Mouse (Mus musculus) liver, embryonic 14.5 days (tissue): Measurements from ENCODE around the gene Olfr522. TPM values are rescaled to one million over a fixed set of nuclear protein-coding genes. Genes with fewer than 3 reads are reported as not detected.

ENCODE experiments used
- ATAC-seq: fragments of 200-750 bp; cut with Nextera tagmentation; 2 replicates; pipeline ENCODE4 v1.8.0; 2017; ENCODE audit warnings: moderate number of reproducible peaks, mild to moderate bottlenecking, moderate library complexity; ENCODE audit not compliant: insufficient read depth
- DNase-seq, 3 experiments: peaks; one replicate each; pipeline ENCODE4 v3.0.0-alpha.2; 2012 to 2013; ENCODE audit warnings: low read depth in 3 of 3, low spot score in 3 of 3
- H3K27ac ChIP-seq: fragments of 300-500 bp; sonication (generic); 2 replicates; pipeline ENCODE4 v1.5.1; 2014; ENCODE audit warnings: moderate library complexity, mild to moderate bottlenecking, control low read depth, inconsistent platforms
- H3K27me3 ChIP-seq: fragments of 300-500 bp; sonication (generic); 2 replicates; pipeline ENCODE4 v1.6.1; 2014; ENCODE audit warnings: mild to moderate bottlenecking, low read length, moderate library complexity; ENCODE audit not compliant: control insufficient read depth, insufficient read depth
- H3K36me3 ChIP-seq: fragments of 300-500 bp; sonication (generic); replicated peaks from 2 replicates; pipeline ENCODE4 v1.6.1; 2014; ENCODE audit warnings: low read depth; ENCODE audit not compliant: control insufficient read depth, insufficient read depth
- H3K4me1 ChIP-seq, 2 experiments: fragments of 200-500 bp in 1 of 2; fragments of 300-500 bp in 1 of 2; sonication (generic) in 1 of 2; replicated peaks; 2 replicates each; pipeline ENCODE4 v1.6.1; 2012 to 2014; ENCODE audit warnings: antibody characterized with exemption in 1 of 2, inconsistent platforms in 1 of 2, low read length in 1 of 2; ENCODE audit not compliant: control insufficient read depth in 2 of 2, insufficient read depth in 2 of 2
- H3K4me2 ChIP-seq: fragments of 300-500 bp; sonication (generic); 2 replicates; pipeline ENCODE4 v1.6.1; 2014; ENCODE audit warnings: low read depth, mild to moderate bottlenecking, control low read depth, moderate library complexity
- H3K4me3 ChIP-seq, 2 experiments: fragments of 200-500 bp in 1 of 2; fragments of 300-500 bp in 1 of 2; sonication (generic) in 1 of 2; 2 replicates each; pipeline ENCODE4 v1.5.1; 2012 to 2014; ENCODE audit warnings: low read depth in 2 of 2, low read length in 2 of 2, mild to moderate bottlenecking in 2 of 2, control low read depth in 1 of 2, inconsistent platforms in 1 of 2, moderate library complexity in 1 of 2; ENCODE audit not compliant: insufficient read depth in 1 of 2
- H3K9ac ChIP-seq: fragments of 300-500 bp; sonication (generic); replicated peaks from 2 replicates; pipeline ENCODE4 v1.6.1; 2014; ENCODE audit warnings: mild to moderate bottlenecking, control low read depth, moderate library complexity
- H3K9me3 ChIP-seq: fragments of 300-500 bp; sonication (generic); 2 replicates; pipeline ENCODE4 v1.6.1; 2016; ENCODE audit warnings: low read length, mixed read lengths; ENCODE audit not compliant: control insufficient read depth
- CTCF ChIP-seq: IDR thresholded peaks from 2 replicates; pipeline ENCODE4 v1.5.1; 2016; ENCODE audit warnings: antibody characterized with exemption, low read depth, control low read depth
- EP300 ChIP-seq: IDR thresholded peaks from 2 replicates; pipeline ENCODE4 v1.6.1; 2016; ENCODE audit warnings: antibody characterized with exemption, low read depth
- WGBS: fragments of 180-500 bp; shearing (Covaris S2); extraction: QIAGEN DNeasy Blood & Tissue Kit; methylation state at CpG from one replicate; pipeline ENCODE4 v1.1.7; 2014; ENCODE audit not compliant: insufficient replicate concordance; 5-methylcytosine and 5-hydroxymethylcytosine counted together
- polyA plus RNA-seq, 2 experiments: library from polyadenylated mRNA; depleted of rRNA in 1 of 2; stranded (reverse) in 1 of 2; unstranded in 1 of 2; fragments of >200 nt; fragmentation: Nextera tagmentation in 1 of 2; extraction: Ambion mirVana in 1 of 2; gene quantifications; 2 replicates each; pipeline versions ENCODE4 v1.2.1 to v1.2.3; 2012 to 2014

Gene Olfr522
- polyA plus RNA-seq, 2 experiments = not detected

DNA sequence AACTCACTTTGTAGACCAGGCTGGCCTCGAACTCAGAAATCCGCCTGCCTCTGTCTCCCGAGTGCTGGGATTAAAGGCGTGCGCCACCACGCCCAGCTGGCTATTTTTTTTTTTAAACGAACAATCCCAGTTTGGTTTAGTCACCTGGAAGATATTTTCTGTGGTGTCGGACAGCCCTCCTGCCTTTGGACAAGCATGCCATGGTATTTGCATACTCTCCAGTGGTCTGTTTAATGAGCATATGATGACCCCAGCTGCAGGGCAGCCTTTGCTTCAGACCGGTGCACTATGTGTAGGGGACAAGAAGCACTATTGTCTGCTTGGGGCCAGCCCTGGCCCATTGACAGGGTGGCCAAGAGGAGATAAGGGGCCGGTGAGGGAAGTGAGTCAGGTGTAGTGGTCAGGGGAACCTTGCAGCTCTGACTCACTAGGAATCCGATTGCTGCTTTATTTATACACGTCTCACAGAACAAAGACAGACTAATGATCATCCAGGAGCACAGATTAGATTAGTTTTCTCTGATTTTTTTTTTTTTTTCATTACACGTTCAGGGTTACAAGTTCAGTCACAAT lies 43.1 kb downstream of the Olfr522 start:
- Histone ChIP-seq H3K27me3 (no peaks in the 10 kb centered on the region), H3K36me3 (no peaks in the 10 kb centered on the region), H3K4me2 (no peak overlapping the region), H3K4me1 (peaks cover 12 to 25% of the 10 kb centered on the region in 2 experiments), H3K9ac (no peak overlapping the region), H3K27ac (no peak overlapping the region), H3K9me3 (no peaks in the 10 kb centered on the region), H3K4me3 (no peak overlapping the region)
- 50% methylated on average over 13 of the region's 13 CpGs for WGBS
- ATAC-seq = no peak
- no peak for DNase-seq
- TF ChIP-seq CTCF (no peak), EP300 (no peak)

DNA sequence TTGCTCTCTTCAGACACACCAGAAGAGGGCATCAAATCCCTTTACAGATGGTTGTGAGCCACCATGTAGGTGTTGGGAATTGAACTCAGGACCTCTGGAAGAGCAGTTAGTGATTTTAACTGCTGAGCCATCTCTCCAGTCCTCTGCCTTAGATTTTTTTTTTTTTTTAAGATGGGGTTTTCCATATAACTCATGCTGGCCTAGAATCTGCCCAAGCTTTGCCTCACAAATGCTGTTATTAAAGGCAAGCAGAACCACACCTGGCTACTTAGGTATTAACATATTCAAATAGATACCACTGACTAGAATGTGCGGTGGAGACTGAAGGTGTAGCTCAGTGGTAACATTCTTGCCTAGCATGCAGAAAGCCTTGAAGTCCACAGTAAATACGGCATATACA lies 44.1 kb downstream of the Olfr522 start:
- 78% methylated on average over 2 of the region's 2 CpGs for WGBS
- ATAC-seq (no peak), DNase-seq (no peak)
- Histone ChIP-seq H3K27me3 (no peaks in the 10 kb centered on the region), H3K9me3 (no peaks in the 10 kb centered on the region), H3K4me2 (no peak overlapping the region), H3K27ac (no peak overlapping the region), H3K4me1 (peaks cover 12 to 27% of the 10 kb centered on the region in 2 experiments), H3K4me3 (no peak overlapping the region), H3K9ac (no peak overlapping the region), H3K36me3 (no peaks in the 10 kb centered on the region)
- no peak for TF ChIP-seq EP300
- no peak for TF ChIP-seq CTCF

DNA sequence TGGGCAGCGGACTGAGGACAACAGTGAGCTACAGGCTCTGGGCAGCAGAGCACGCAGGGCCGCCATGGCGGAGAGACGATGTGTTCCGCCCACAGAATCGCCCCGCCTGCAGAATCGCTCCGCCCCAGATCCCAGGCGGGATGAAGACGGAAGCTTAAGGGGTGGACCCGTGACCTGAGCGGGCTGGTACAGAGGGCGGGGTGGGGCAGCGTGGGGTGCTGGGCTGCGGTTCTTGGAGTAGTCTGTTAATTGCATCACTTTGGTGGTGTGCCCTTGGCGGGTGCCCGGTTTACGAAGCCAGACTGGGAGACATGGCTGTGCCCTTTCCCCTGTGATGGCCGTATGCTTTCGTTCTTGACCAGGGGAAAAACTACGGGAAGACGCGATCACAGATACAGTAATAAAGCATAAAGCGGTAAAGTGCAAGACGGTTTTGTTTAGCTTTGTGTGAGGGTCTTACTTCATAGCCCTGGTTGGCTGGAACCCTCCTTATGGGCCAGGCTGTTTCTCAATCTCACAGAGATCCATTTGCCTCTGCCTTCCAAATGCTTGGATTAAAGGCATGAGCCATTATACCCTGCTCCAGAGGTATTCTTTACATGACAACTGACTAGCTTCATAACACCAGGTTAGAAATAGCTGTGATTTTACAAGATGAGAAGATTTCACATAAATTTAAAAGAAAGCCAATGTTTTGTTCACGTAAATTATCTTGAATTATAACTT lies 48.1 kb downstream of the Olfr522 start, which contains the start of gene Echs1:
Gene Echs1 (minus strand): TSS at position 148 of the 726 bp plus-strand sequence.
- H3K9me3 ChIP-seq = no peaks in the 10 kb centered on the region
- H3K4me1 ChIP-seq = peaks cover 7 to 13% of the 10 kb centered on the region in 2 experiments
- peak within 1 kb of the TSS; percentile 67 for H3K27ac ChIP-seq
- H3K4me3 ChIP-seq = peak within 1 kb of the TSS; percentile 80 to 81
- no peaks in the 10 kb centered on the region for H3K27me3 ChIP-seq
- 4% methylated on average over 28 of the region's 28 CpGs for WGBS
- H3K9ac ChIP-seq = peak within 1 kb of the TSS; percentile 75
- DNase-seq (peak; percentile 82 to 85 (median 84)), ATAC-seq (peak; percentile 97)
- TF ChIP-seq EP300 (no peak), CTCF (no peak)
- H3K36me3 ChIP-seq = no peaks in the 10 kb centered on the region
- H3K4me2 ChIP-seq = peak within 1 kb of the TSS; percentile 90

DNA sequence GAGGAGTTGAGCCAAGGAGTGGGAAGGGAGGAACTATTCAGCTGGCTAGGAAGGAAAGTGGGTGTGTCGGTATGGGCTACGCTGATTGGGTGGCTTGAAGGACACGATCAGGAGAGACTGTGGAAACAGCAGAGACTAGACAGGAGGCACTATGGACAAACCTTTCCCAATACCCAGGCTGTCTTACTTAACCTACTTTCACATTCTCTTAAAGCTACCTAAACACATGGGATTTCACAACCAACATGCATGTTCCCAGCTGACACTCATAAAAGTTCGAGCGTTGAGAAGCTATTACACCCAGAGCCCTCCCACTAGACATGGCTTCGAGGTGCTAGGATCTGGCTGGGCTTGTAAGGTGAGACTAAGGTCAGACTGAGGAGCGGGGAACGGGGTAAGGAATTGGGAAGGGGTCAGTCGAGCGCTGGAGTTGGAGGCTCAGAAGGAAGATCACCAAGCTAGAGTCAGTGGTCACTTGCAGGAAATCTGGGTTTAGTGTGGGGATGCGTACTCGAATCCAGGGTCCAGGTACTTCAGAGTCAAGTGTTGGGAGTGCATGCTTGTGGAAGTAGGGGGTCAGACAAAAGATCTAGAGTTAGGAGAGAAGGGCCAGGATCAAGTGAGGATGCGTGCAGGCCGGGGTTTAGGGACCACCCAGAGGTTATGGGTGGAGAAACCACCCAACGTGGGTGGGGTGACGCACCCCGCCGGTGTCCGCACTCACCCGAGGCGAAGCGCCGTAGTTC lies 48.8 kb downstream of the Olfr522 start, which contains the start of gene Paox:
Gene Paox (plus strand): TSS at position 217 of the 746 bp plus-strand sequence.
- Histone ChIP-seq H3K27ac (peak within 1 kb of the TSS; percentile 67), H3K4me2 (peak within 1 kb of the TSS; percentile 90), H3K9ac (peak within 1 kb of the TSS; percentile 75), H3K36me3 (no peaks in the 10 kb centered on the region), H3K4me1 (peaks cover 7 to 13% of the 10 kb centered on the region in 2 experiments), H3K9me3 (no peaks in the 10 kb centered on the region), H3K4me3 (peak within 1 kb of the TSS; percentile 80 to 81), H3K27me3 (no peaks in the 10 kb centered on the region)
- peak; percentile 63 for ATAC-seq
- WGBS = 1% methylated on average over 23 of the region's 23 CpGs
- TF ChIP-seq CTCF (0 out of 2 replicates have a peak, but pooled peaks have one; percentile 10), EP300 (no peak; the same call in 1 of the 2 replicates)
- peak; percentile 51 to 58 (median 58) for DNase-seq

DNA sequence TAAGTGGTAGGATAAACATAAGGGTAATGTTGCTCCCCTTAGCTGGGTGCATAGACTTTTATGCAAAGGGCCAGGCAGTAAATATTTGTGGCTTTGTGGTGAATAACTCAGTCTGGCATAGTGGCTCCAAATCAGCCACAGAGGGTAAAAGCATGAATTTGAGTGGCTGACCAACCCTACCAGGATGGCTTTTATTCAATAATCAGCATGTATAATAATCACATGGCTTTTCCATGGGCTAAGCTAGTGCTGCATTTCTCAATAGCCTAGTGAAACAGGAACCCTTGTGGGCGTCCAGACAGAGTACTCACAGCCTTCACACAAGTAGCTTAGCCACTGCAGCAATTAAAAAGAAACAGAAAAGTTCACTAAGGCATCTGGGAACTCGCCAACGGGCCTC lies 52.6 kb downstream of the Olfr522 start:
- Histone ChIP-seq H3K27me3 (no peaks in the 10 kb centered on the region), H3K4me2 (no peak overlapping the region), H3K36me3 (peaks cover 5% of the 10 kb centered on the region; the same call in 1 of the 2 replicates), H3K4me3 (no peak overlapping the region), H3K9ac (no peak overlapping the region), H3K9me3 (no peaks in the 10 kb centered on the region), H3K27ac (no peak overlapping the region), H3K4me1 (peaks cover 4 to 9% of the 10 kb centered on the region in 2 experiments)
- ATAC-seq (no peak), DNase-seq (no peak)
- 55% methylated on average over 3 of the region's 3 CpGs for WGBS
- TF ChIP-seq EP300 (no peak), CTCF (no peak)

Other genes starting within 250 kb of the Olfr522 start
- gene Utf1, start 221.0 kb downstream of the Olfr522 start, polyA plus RNA-seq (2012; rRNA removed) = not detected in 2 replicates
- gene Utf1, start 221.0 kb downstream of the Olfr522 start, polyA plus RNA-seq (2014; fragmentation: Nextera tagmentation; extraction: Ambion mirVana) = not detected in 2 replicates
- gene 6430531B16Rik, start 186.0 kb downstream of the Olfr522 start, polyA plus RNA-seq (2012; rRNA removed) = 0.04 TPM in 1 of 2 replicates, not detected in the other
- not detected in 2 replicates for gene 6430531B16Rik, start 186.0 kb downstream of the Olfr522 start, polyA plus RNA-seq (2014; fragmentation: Nextera tagmentation; extraction: Ambion mirVana)
- gene Adam8, start 172.2 kb downstream of the Olfr522 start, polyA plus RNA-seq (2012; rRNA removed) = 0.83 and 0.98 TPM in 2 replicates
- 0.34 and 0.46 TPM in 2 replicates for gene Adam8, start 172.2 kb downstream of the Olfr522 start, polyA plus RNA-seq (2014; fragmentation: Nextera tagmentation; extraction: Ambion mirVana)
- gene Zfp511, start 128.4 kb downstream of the Olfr522 start, polyA plus RNA-seq (2012; rRNA removed) = 19.8 and 25.6 TPM in 2 replicates
- gene Zfp511, start 128.4 kb downstream of the Olfr522 start, polyA plus RNA-seq (2014; fragmentation: Nextera tagmentation; extraction: Ambion mirVana) = 16.9 and 20.0 TPM in 2 replicates
- gene Tubgcp2, start 128.1 kb downstream of the Olfr522 start, polyA plus RNA-seq (2012; rRNA removed) = 17.4 and 19.3 TPM in 2 replicates
- 21.6 and 25.3 TPM in 2 replicates for gene Tubgcp2, start 128.1 kb downstream of the Olfr522 start, polyA plus RNA-seq (2014; fragmentation: Nextera tagmentation; extraction: Ambion mirVana)
- gene Msx3, start 115.7 kb downstream of the Olfr522 start, polyA plus RNA-seq (2012; rRNA removed) = not detected in 2 replicates
- gene Msx3, start 115.7 kb downstream of the Olfr522 start, polyA plus RNA-seq (2014; fragmentation: Nextera tagmentation; extraction: Ambion mirVana) = not detected in 2 replicates
- 0.19 TPM in 1 of 2 replicates, not detected in the other for gene Caly, start 82.2 kb downstream of the Olfr522 start, polyA plus RNA-seq (2012; rRNA removed)
- gene Caly, start 82.2 kb downstream of the Olfr522 start, polyA plus RNA-seq (2014; fragmentation: Nextera tagmentation; extraction: Ambion mirVana) = not detected in 2 replicates
- gene Prap1, start 71.4 kb downstream of the Olfr522 start, polyA plus RNA-seq (2012; rRNA removed) = 0.87 TPM in 1 of 2 replicates, not detected in the other
- not detected in 2 replicates for gene Prap1, start 71.4 kb downstream of the Olfr522 start, polyA plus RNA-seq (2014; fragmentation: Nextera tagmentation; extraction: Ambion mirVana)
- 6.3 and 6.7 TPM in 2 replicates for gene Fuom, start 62.3 kb downstream of the Olfr522 start, polyA plus RNA-seq (2012; rRNA removed)
- gene Fuom, start 62.3 kb downstream of the Olfr522 start, polyA plus RNA-seq (2014; fragmentation: Nextera tagmentation; extraction: Ambion mirVana) = 7.7 and 9.2 TPM in 2 replicates
- gene Paox, start 49.0 kb downstream of the Olfr522 start, polyA plus RNA-seq (2012; rRNA removed) = 4.2 and 5.4 TPM in 2 replicates
- gene Paox, start 49.0 kb downstream of the Olfr522 start, polyA plus RNA-seq (2014; fragmentation: Nextera tagmentation; extraction: Ambion mirVana) = 10.4 and 10.5 TPM in 2 replicates
- 36.5 and 45.7 TPM in 2 replicates for gene Echs1, start 48.3 kb downstream of the Olfr522 start, polyA plus RNA-seq (2012; rRNA removed)
- 97.2 and 99.0 TPM in 2 replicates for gene Echs1, start 48.3 kb downstream of the Olfr522 start, polyA plus RNA-seq (2014; fragmentation: Nextera tagmentation; extraction: Ambion mirVana)
- 10.1 and 14.6 TPM in 2 replicates for gene Mtg1, start 27.2 kb downstream of the Olfr522 start, polyA plus RNA-seq (2012; rRNA removed)
- 17.3 and 18.5 TPM in 2 replicates for gene Mtg1, start 27.2 kb downstream of the Olfr522 start, polyA plus RNA-seq (2014; fragmentation: Nextera tagmentation; extraction: Ambion mirVana)
- 0.01 TPM in 1 of 2 replicates, not detected in the other for gene Sprn, start 9.9 kb downstream of the Olfr522 start, polyA plus RNA-seq (2012; rRNA removed)
- not detected in 2 replicates for gene Sprn, start 9.9 kb downstream of the Olfr522 start, polyA plus RNA-seq (2014; fragmentation: Nextera tagmentation; extraction: Ambion mirVana)
- gene Olfr523, start 8.5 kb upstream of the Olfr522 start, polyA plus RNA-seq (2012; rRNA removed) = not detected in 2 replicates
- gene Olfr523, start 8.5 kb upstream of the Olfr522 start, polyA plus RNA-seq (2014; fragmentation: Nextera tagmentation; extraction: Ambion mirVana) = not detected in 2 replicates
- gene Olfr524, start 41.2 kb upstream of the Olfr522 start, polyA plus RNA-seq (2012; rRNA removed) = not detected in 2 replicates
- gene Olfr524, start 41.2 kb upstream of the Olfr522 start, polyA plus RNA-seq (2014; fragmentation: Nextera tagmentation; extraction: Ambion mirVana) = not detected in 2 replicates
- gene Cd163l1, start 53.5 kb upstream of the Olfr522 start, polyA plus RNA-seq (2012; rRNA removed) = 0.03 and 0.07 TPM in 2 replicates
- not detected in 2 replicates for gene Cd163l1, start 53.5 kb upstream of the Olfr522 start, polyA plus RNA-seq (2014; fragmentation: Nextera tagmentation; extraction: Ambion mirVana)
- gene 5830411N06Rik, start 82.5 kb upstream of the Olfr522 start, polyA plus RNA-seq (2012; rRNA removed) = not detected in 2 replicates
- gene 5830411N06Rik, start 82.5 kb upstream of the Olfr522 start, polyA plus RNA-seq (2014; fragmentation: Nextera tagmentation; extraction: Ambion mirVana) = not detected in 2 replicates
- not detected in 2 replicates for gene Olfr525, start 156.1 kb upstream of the Olfr522 start, polyA plus RNA-seq (2012; rRNA removed)
- gene Olfr525, start 156.1 kb upstream of the Olfr522 start, polyA plus RNA-seq (2014; fragmentation: Nextera tagmentation; extraction: Ambion mirVana) = not detected in 2 replicates
- gene Olfr527, start 169.3 kb upstream of the Olfr522 start, polyA plus RNA-seq (2012; rRNA removed) = not detected in 2 replicates
- gene Olfr527, start 169.3 kb upstream of the Olfr522 start, polyA plus RNA-seq (2014; fragmentation: Nextera tagmentation; extraction: Ambion mirVana) = not detected in 2 replicates
- not detected in 2 replicates for gene Olfr60, start 196.9 kb upstream of the Olfr522 start, polyA plus RNA-seq (2012; rRNA removed)
- gene Olfr60, start 196.9 kb upstream of the Olfr522 start, polyA plus RNA-seq (2014; fragmentation: Nextera tagmentation; extraction: Ambion mirVana) = not detected in 2 replicates
- not detected in 2 replicates for gene Olfr530, start 211.6 kb upstream of the Olfr522 start, polyA plus RNA-seq (2012; rRNA removed)
- gene Olfr530, start 211.6 kb upstream of the Olfr522 start, polyA plus RNA-seq (2014; fragmentation: Nextera tagmentation; extraction: Ambion mirVana) = not detected in 2 replicates
- not detected in 2 replicates for gene Olfr531, start 238.2 kb upstream of the Olfr522 start, polyA plus RNA-seq (2012; rRNA removed)
- gene Olfr531, start 238.2 kb upstream of the Olfr522 start, polyA plus RNA-seq (2014; fragmentation: Nextera tagmentation; extraction: Ambion mirVana) = not detected in 2 replicates